Mouse (Mus musculus): ENCODE data around the gene Fdps.

GRCm38 (mm10) chr3:89088974-89089373 is 12.8 kb downstream of the Fdps start:
- TF ChIP-seq POLR2A (IDR thresholded peaks at IDR 0.05; ENCODE audit: low read depth, low read length) (no peak), CTCF (IDR thresholded peaks at IDR 0.05; ENCODE audit: borderline replicate concordance, insufficient read depth, low read length) (no peak)
